Mouse (Mus musculus) CH12.LX (cell line): Measurements from ENCODE around the gene Dtymk.

Experiments used
- CHD1 ChIP-seq: IDR thresholded peaks from 2 replicates; pipeline ENCODE4 v1.6.1; 2012; ENCODE audit warnings: low read depth, low read length, improper control_type of control experiment, inconsistent platforms
- CTCF ChIP-seq, 2 experiments: IDR thresholded peaks in 1 of 2; conservative IDR thresholded peaks in 1 of 2; 2 replicates each; pipeline ENCODE4 v1.5.1; 2011 to 2012; ENCODE audit warnings: low read depth in 2 of 2, low read length in 2 of 2, improper control_type of control experiment in 1 of 2, inconsistent platforms in 1 of 2, mild to moderate bottlenecking in 1 of 2, moderate library complexity in 1 of 2
- EP300 ChIP-seq: IDR thresholded peaks from 2 replicates; pipeline ENCODE4 v1.6.1; 2011; ENCODE audit warnings: low read length, improper control_type of control experiment
- HCFC1 ChIP-seq: IDR thresholded peaks from 2 replicates; pipeline ENCODE4 v1.6.1; 2012; ENCODE audit warnings: low read depth, mild to moderate bottlenecking, inconsistent platforms, low read length, improper control_type of control experiment
- IRF4 ChIP-seq: IDR thresholded peaks from 2 replicates; pipeline ENCODE4 v1.6.1; 2014; ENCODE audit warnings: low read depth, mild to moderate bottlenecking, inconsistent platforms, low read length, improper control_type of control experiment
- JUND ChIP-seq: conservative IDR thresholded peaks from 2 replicates; pipeline ENCODE4 v1.6.1; 2011; ENCODE audit warnings: low read depth, low read length, improper control_type of control experiment
- MAFK ChIP-seq: IDR thresholded peaks from 2 replicates; pipeline ENCODE4 v1.6.1; 2011; ENCODE audit warnings: low read length, improper control_type of control experiment; ENCODE audit not compliant: insufficient replicate concordance
- POLR2A ChIP-seq: IDR thresholded peaks from 2 replicates; pipeline ENCODE4 v1.6.1; 2011; ENCODE audit warnings: low read depth, mild to moderate bottlenecking, improper control_type of control experiment, low read length
- POLR2AphosphoS2 ChIP-seq: IDR thresholded peaks from 2 replicates; pipeline ENCODE4 v1.6.1; 2011; ENCODE audit warnings: low read depth, low read length, improper control_type of control experiment
- SIN3A ChIP-seq: IDR thresholded peaks from 2 replicates; pipeline ENCODE4 v1.6.1; 2012; ENCODE audit warnings: low read length, improper control_type of control experiment, inconsistent platforms
- USF2 ChIP-seq: conservative IDR thresholded peaks from 2 replicates; pipeline ENCODE4 v1.6.1; 2011; ENCODE audit warnings: low read depth, low read length, improper control_type of control experiment
- ZKSCAN1 ChIP-seq: IDR thresholded peaks from 2 replicates; pipeline ENCODE4 v1.6.1; 2012; ENCODE audit warnings: low read depth, inconsistent platforms, low read length, improper control_type of control experiment, borderline replicate concordance

- TF ChIP-seq JUND (no peak), SIN3A (no peak), USF2 (no peak), HCFC1 (no peak), MAFK (no peak), ZKSCAN1 (no peak), POLR2AphosphoS2 (no peak), EP300 (no peak), CTCF (conservative IDR thresholded peaks at IDR 0.05 in 1 of 2, IDR thresholded peaks at IDR 0.05 in 1 of 2; ENCODE audit: low read depth in 2 of 2, low read length in 2 of 2) (no peak), POLR2A (no peak), CHD1 (no peak), IRF4 (no peak)
Observed at GRCm38 (mm10) chr1:93760076-93760475, 41.7 kb downstream of the Dtymk start.
